Comparison of ENCODE assay signal across 8 mouse cellular contexts in genomic region chrX:72012804-72013203, GRCm38 (mm10). TPM values are rescaled to one million over a fixed set of nuclear protein-coding genes. Genes with fewer than 3 reads are reported as not detected.
DNase-seq lines count a peak whose midpoint lies in the region; ATAC-seq and TF ChIP-seq lines count a peak whose summit lies in the region.

No protein-coding gene starts in this region.

- no peak overlapping the region for H3K27ac ChIP-seq in hindbrain, embryonic 14.5 days
- H3K27ac ChIP-seq in hindbrain, embryonic 12.5 days = no peak overlapping the region
- peak overlapping the region; percentile 52; the same call in 1 of the 2 replicates for H3K27ac ChIP-seq in heart, embryonic 16.5 days (ENCODE audit: low read length)
- peak overlapping the region; percentile 69 for H3K27ac ChIP-seq in lung, embryonic 16.5 days (ENCODE audit: low read length)

- no peaks in the 10 kb centered on the region for H3K4me1 ChIP-seq in hindbrain, embryonic 14.5 days (replicated peaks; ENCODE audit: control insufficient read depth, insufficient read depth, low read length)
- H3K4me1 ChIP-seq in hindbrain, embryonic 12.5 days = no peaks in the 10 kb centered on the region
- no peaks in the 10 kb centered on the region for H3K4me1 ChIP-seq in E14TG2a.4 (replicated peaks; ENCODE audit: low read depth, low read length)
- H3K4me1 ChIP-seq in heart, embryonic 16.5 days (ENCODE audit: control insufficient read depth, insufficient read depth, low read length) = 0 out of 2 replicates have a peak, but pooled peaks cover 2% of the 10 kb centered on the region
- H3K4me1 ChIP-seq in lung, embryonic 16.5 days (replicated peaks; ENCODE audit: control insufficient read depth, insufficient read depth, low read length) = peaks cover 4% of the 10 kb centered on the region; the same call in 1 of the 2 replicates

- H3K36me3 ChIP-seq in hindbrain, embryonic 14.5 days (replicated peaks; ENCODE audit: control insufficient read depth, insufficient read depth) = no peaks in the 10 kb centered on the region
- no peaks in the 10 kb centered on the region for H3K36me3 ChIP-seq in hindbrain, embryonic 12.5 days
- no peaks in the 10 kb centered on the region for H3K36me3 ChIP-seq in E14TG2a.4 (ENCODE audit: insufficient read depth, low read length)
- H3K36me3 ChIP-seq in heart, embryonic 16.5 days (ENCODE audit: control insufficient read depth, insufficient read depth) = no peaks in the 10 kb centered on the region
- no peaks in the 10 kb centered on the region for H3K36me3 ChIP-seq in lung, embryonic 16.5 days (ENCODE audit: control insufficient read depth, insufficient read depth, low read length)

- no peak overlapping the region for H3K4me2 ChIP-seq in hindbrain, embryonic 14.5 days (replicated peaks)
- no peak overlapping the region for H3K4me2 ChIP-seq in hindbrain, embryonic 12.5 days (replicated peaks)
- H3K4me2 ChIP-seq in heart, embryonic 16.5 days (ENCODE audit: low read depth, low read length) = no peak overlapping the region
- no peak overlapping the region for H3K4me2 ChIP-seq in lung, embryonic 16.5 days (ENCODE audit: low read depth, low read length)

- peak; percentile 45 for DNase-seq in hindbrain, embryonic 14.5 days (ENCODE audit: low spot score)
- DNase-seq in adrenal gland, adult 8-10 months = peak; percentile 8
- DNase-seq in spleen, postnatal 36 days (ENCODE audit: low spot score in 2 of 2) = no peak
- no peak for DNase-seq in thymus, adult 18-20 months

- H3K9me3 ChIP-seq in hindbrain, embryonic 14.5 days (ENCODE audit: control insufficient read depth, low read length) = no peaks in the 10 kb centered on the region
- H3K9me3 ChIP-seq in hindbrain, embryonic 12.5 days (replicated peaks) = no peaks in the 10 kb centered on the region
- no peaks in the 10 kb centered on the region for H3K9me3 ChIP-seq in E14TG2a.4 (ENCODE audit: low read length)
- H3K9me3 ChIP-seq in heart, embryonic 16.5 days (replicated peaks; ENCODE audit: control insufficient read depth, low read length) = no peaks in the 10 kb centered on the region
- H3K9me3 ChIP-seq in lung, embryonic 16.5 days (ENCODE audit: control insufficient read depth, low read length) = no peaks in the 10 kb centered on the region

- H3K4me3 ChIP-seq in hindbrain, embryonic 14.5 days (replicated peaks; ENCODE audit: low read length) = no peak overlapping the region
- H3K4me3 ChIP-seq in hindbrain, embryonic 12.5 days = no peak overlapping the region
- H3K4me3 ChIP-seq in E14TG2a.4 (replicated peaks; ENCODE audit: low read length) = no peak overlapping the region
- H3K4me3 ChIP-seq in heart, embryonic 16.5 days (ENCODE audit: low read length) = no peak overlapping the region
- H3K4me3 ChIP-seq in lung, embryonic 16.5 days (ENCODE audit: low read length) = no peak overlapping the region

- H3K27me3 ChIP-seq in hindbrain, embryonic 14.5 days (ENCODE audit: control insufficient read depth, insufficient read depth, low read length) = no peaks in the 10 kb centered on the region
- no peaks in the 10 kb centered on the region for H3K27me3 ChIP-seq in hindbrain, embryonic 12.5 days
- no peaks in the 10 kb centered on the region for H3K27me3 ChIP-seq in E14TG2a.4 (ENCODE audit: insufficient read depth, low read length)
- H3K27me3 ChIP-seq in heart, embryonic 16.5 days (ENCODE audit: control insufficient read depth, insufficient read depth, low read length) = no peaks in the 10 kb centered on the region
- H3K27me3 ChIP-seq in lung, embryonic 16.5 days (ENCODE audit: control insufficient read depth, insufficient read depth, low read depth, low read length) = no peaks in the 10 kb centered on the region

- ATAC-seq in hindbrain, embryonic 14.5 days (ENCODE audit: low FRiP score) = no peak
- no peak for ATAC-seq in hindbrain, embryonic 12.5 days (ENCODE audit: low FRiP score)
- no peak for ATAC-seq in heart, embryonic 16.5 days (replicated peaks; ENCODE audit: extremely low read depth, insufficient read depth, low FRiP score)
- peak; percentile 42; the same call in 1 of the 2 replicates for ATAC-seq in lung, embryonic 16.5 days (ENCODE audit: low read depth)

- WGBS in hindbrain, embryonic 14.5 days = 27% methylated on average over 3 of the region's 3 CpGs
- WGBS in hindbrain, embryonic 12.5 days = 30% methylated on average over 3 of the region's 3 CpGs
- WGBS in heart, embryonic 16.5 days = 21% methylated on average over 3 of the region's 3 CpGs
- WGBS in lung, embryonic 16.5 days = 30% methylated on average over 3 of the region's 3 CpGs

- no peak overlapping the region for H3K9ac ChIP-seq in hindbrain, embryonic 14.5 days
- no peak overlapping the region for H3K9ac ChIP-seq in hindbrain, embryonic 12.5 days
- H3K9ac ChIP-seq in heart, embryonic 16.5 days (ENCODE audit: low read length) = no peak overlapping the region
- H3K9ac ChIP-seq in lung, embryonic 16.5 days (ENCODE audit: low read length) = no peak overlapping the region

- TF ChIP-seq CTCF in E14TG2a.4 (conservative IDR thresholded peaks at IDR 0.05; ENCODE audit: low read length) = peak; percentile 17; the same call in 1 of the 2 replicates

RNA-seq across cellular contexts. Expression of gene Cnga2, which starts 21.2 kb away (rescaled TPM):
- polyA plus RNA-seq in hindbrain, embryonic 14.5 days (2014; fragmentation: Nextera tagmentation; extraction: Ambion mirVana) = 0.16 and 0.40 TPM in 2 replicates
- 0.09 and 0.12 TPM in 2 replicates for polyA plus RNA-seq in hindbrain, embryonic 12.5 days (2016; fragmentation: Nextera tagmentation; extraction: Ambion mirVana)
- total RNA-seq in adrenal gland, adult 8-10 months (2022) = under 1 TPM in 3 of 4 experiments, not detected in 1; 0.09 to 0.15 (median 0.11) TPM
- 0.12 and 0.21 TPM in 2 replicates for polyA plus RNA-seq in heart, embryonic 16.5 days (2015; fragmentation: Nextera tagmentation; extraction: Ambion mirVana)
- polyA plus RNA-seq in lung, embryonic 16.5 days (2015; fragmentation: Nextera tagmentation; extraction: Ambion mirVana) = 0.39 and 0.55 TPM in 2 replicates

RNA-seq across cellular contexts. Expression of gene Fate1, which starts 40.0 kb away (rescaled TPM):
- not detected in 2 replicates for polyA plus RNA-seq in hindbrain, embryonic 14.5 days (2014; fragmentation: Nextera tagmentation; extraction: Ambion mirVana)
- not detected in 2 replicates for polyA plus RNA-seq in hindbrain, embryonic 12.5 days (2016; fragmentation: Nextera tagmentation; extraction: Ambion mirVana)
- total RNA-seq in adrenal gland, adult 8-10 months (2022) = under 1 TPM in 2 of 4 experiments, not detected in 2; 0.26 to 0.35 TPM
- not detected in 2 replicates for polyA plus RNA-seq in heart, embryonic 16.5 days (2015; fragmentation: Nextera tagmentation; extraction: Ambion mirVana)
- polyA plus RNA-seq in lung, embryonic 16.5 days (2015; fragmentation: Nextera tagmentation; extraction: Ambion mirVana) = 0.16 TPM in 1 of 2 replicates, not detected in the other

RNA-seq across cellular contexts. Expression of gene Prrg3, which starts 50.4 kb away (rescaled TPM):
- 12.9 and 14.9 TPM in 2 replicates for polyA plus RNA-seq in hindbrain, embryonic 14.5 days (2014; fragmentation: Nextera tagmentation; extraction: Ambion mirVana)
- polyA plus RNA-seq in hindbrain, embryonic 12.5 days (2016; fragmentation: Nextera tagmentation; extraction: Ambion mirVana) = 11.4 and 15.0 TPM in 2 replicates
- 10 to 100 TPM; 14.0 to 22.6 (median 19.8) TPM for total RNA-seq in adrenal gland, adult 8-10 months (2022)
- 10.0 and 14.8 TPM in 2 replicates for polyA plus RNA-seq in heart, embryonic 16.5 days (2015; fragmentation: Nextera tagmentation; extraction: Ambion mirVana)
- polyA plus RNA-seq in lung, embryonic 16.5 days (2015; fragmentation: Nextera tagmentation; extraction: Ambion mirVana) = 34.4 and 35.2 TPM in 2 replicates

Comparison
In these comparisons a context has a peak if more than half of its experiments do, and no peak if none do; other contexts are left out.
1. DNase-seq: peak in hindbrain, embryonic 14.5 days (single experiment) and adrenal gland, adult 8-10 months (single experiment); none in spleen, postnatal 36 days (0 of 2) and thymus, adult 18-20 months (0 of 2).
2. H3K27ac ChIP-seq: peak in heart, embryonic 16.5 days (single experiment) and lung, embryonic 16.5 days (single experiment); none in hindbrain, embryonic 14.5 days (single experiment) and hindbrain, embryonic 12.5 days (single experiment).